Mouse (Mus musculus): ENCODE results near the gene Cdk15.

DNA sequence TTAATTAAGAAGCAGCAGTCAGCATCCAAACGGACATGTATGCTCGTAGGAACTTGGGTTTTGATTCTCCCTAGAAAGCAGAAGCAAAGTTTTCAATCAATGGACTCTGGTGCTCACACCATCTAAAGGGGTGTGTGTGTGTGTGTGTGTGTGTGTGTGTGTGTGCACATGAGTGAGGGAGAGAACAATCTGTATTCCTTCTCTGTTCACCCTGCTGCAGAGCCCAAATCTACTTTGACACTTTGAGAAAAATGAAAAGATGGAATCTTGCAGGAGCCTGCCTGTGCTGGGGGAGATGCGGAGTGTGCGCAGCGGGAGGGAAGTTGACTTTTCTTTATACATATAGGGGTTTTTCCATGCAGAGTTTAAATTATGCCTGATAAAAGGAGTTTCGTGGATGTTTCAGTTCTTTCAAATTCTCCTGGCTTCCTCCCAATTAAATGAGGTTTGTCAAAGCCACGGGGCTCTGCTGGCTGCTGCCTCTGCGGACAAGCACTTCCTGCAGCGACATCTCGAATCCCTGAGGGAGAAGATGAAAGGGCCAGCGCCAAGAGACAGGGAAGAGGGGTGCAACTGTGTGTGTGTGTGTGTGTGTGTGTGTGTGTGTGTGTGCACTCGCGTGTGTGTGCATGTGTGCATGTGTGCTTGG, 76.2 kb downstream of the Cdk15 start:
- TF ChIP-seq CTCF (IDR thresholded peaks at IDR 0.05; ENCODE audit: borderline replicate concordance, control insufficient read depth, extremely low read depth, insufficient read depth, low read length, poor library complexity), result no peak
- no peak for TF ChIP-seq POLR2A (IDR thresholded peaks at IDR 0.05; ENCODE audit: control insufficient read depth, extremely low read depth, insufficient read depth, low read length, poor library complexity)
